Mouse (Mus musculus): ENCODE measurements around the gene Inafm1.

GRCm38 (mm10) chr7:16319216-16319615 is 45.8 kb upstream of the Inafm1 start:
- TF ChIP-seq CTCF (IDR thresholded peaks at IDR 0.05): no peak
- no peak for TF ChIP-seq EP300 (IDR thresholded peaks at IDR 0.05)
